Mouse (Mus musculus) intestine, embryonic 16.5 days (tissue): ENCODE measurements at regions not wholly inside any gene's neighbourhood (a gene's known extent, or its start where the extent isn't known, plus 50 kb on each side); places are given as distances from the start of the nearest gene placed in this dataset.

Experiments
- ATAC-seq: fragments of 200-750 bp; cut with Nextera tagmentation; 2 replicates; pipeline ENCODE4 v1.8.0; 2017; ENCODE audit warnings: moderate TSS enrichment, moderate library complexity
- H3K27ac ChIP-seq: fragments of 300-500 bp; sonication (generic); 2 replicates; pipeline ENCODE4 v1.5.1; 2014; ENCODE audit warnings: mild to moderate bottlenecking, low read length
- H3K27me3 ChIP-seq: fragments of 300-500 bp; sonication (generic); replicated peaks from 2 replicates; pipeline ENCODE4 v1.6.1; 2014; ENCODE audit warnings: low read length, control low read depth, mixed read lengths; ENCODE audit not compliant: control insufficient read depth, insufficient read depth
- H3K36me3 ChIP-seq: fragments of 300-500 bp; sonication (generic); 2 replicates; pipeline ENCODE4 v1.6.1; 2014; ENCODE audit warnings: low read length, control low read depth; ENCODE audit not compliant: control insufficient read depth, insufficient read depth
- H3K4me1 ChIP-seq: fragments of 300-500 bp; sonication (generic); 2 replicates; pipeline ENCODE4 v1.6.1; 2014; ENCODE audit warnings: low read length, control low read depth, mixed read lengths; ENCODE audit not compliant: control insufficient read depth, insufficient read depth
- H3K4me2 ChIP-seq: fragments of 300-500 bp; sonication (generic); 2 replicates; pipeline ENCODE4 v1.6.1; 2014; ENCODE audit warnings: low read depth, low read length, control low read depth
- H3K4me3 ChIP-seq: fragments of 300-500 bp; sonication (generic); 2 replicates; pipeline ENCODE4 v1.5.1; 2014; ENCODE audit warnings: mild to moderate bottlenecking, low read length
- H3K9ac ChIP-seq: fragments of 300-500 bp; sonication (generic); 2 replicates; pipeline ENCODE4 v1.6.1; 2014; ENCODE audit warnings: low read depth, low read length
- H3K9me3 ChIP-seq: fragments of 300-500 bp; sonication (generic); 2 replicates; pipeline ENCODE4 v1.6.1; 2016; ENCODE audit warnings: low read length, control low read depth; ENCODE audit not compliant: control insufficient read depth
- WGBS: fragments of 180-500 bp; shearing (Covaris S2); extraction: QIAGEN DNeasy Blood & Tissue Kit; methylation state at CpG from one replicate; pipeline ENCODE4 v1.1.7; 2014; 5-methylcytosine and 5-hydroxymethylcytosine counted together

DNA sequence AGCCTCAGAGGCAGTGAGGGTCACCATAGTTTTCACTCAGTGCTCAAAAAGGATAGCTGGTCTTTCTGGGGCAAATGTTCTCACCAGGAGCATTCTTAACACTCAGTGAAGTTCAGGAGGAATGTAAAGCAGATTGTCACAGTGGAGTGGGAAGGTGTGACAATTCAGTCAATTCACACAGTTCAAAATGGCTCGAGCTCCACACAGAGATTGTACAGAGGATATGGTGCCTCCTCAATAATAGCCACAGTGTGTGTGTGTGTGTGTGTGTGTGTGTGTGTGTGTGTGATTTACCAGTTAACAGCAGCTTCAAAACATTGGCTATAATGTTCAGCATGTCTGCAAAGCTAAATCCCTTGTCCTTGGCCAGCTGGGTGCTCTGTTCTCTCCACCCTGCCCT, 279.3 kb upstream of the Gm12728 start:
- no peak overlapping the region for H3K9ac ChIP-seq
- 86% methylated on average over 1 of the region's 1 CpGs for WGBS
- no peaks in the 10 kb centered on the region for H3K4me1 ChIP-seq
- no peak for ATAC-seq
- H3K27ac ChIP-seq: no peak overlapping the region
- H3K4me2 ChIP-seq: no peak overlapping the region
- H3K27me3 ChIP-seq: no peaks in the 10 kb centered on the region
- H3K9me3 ChIP-seq: no peaks in the 10 kb centered on the region
- no peaks in the 10 kb centered on the region for H3K36me3 ChIP-seq
- H3K4me3 ChIP-seq: no peak overlapping the region

DNA sequence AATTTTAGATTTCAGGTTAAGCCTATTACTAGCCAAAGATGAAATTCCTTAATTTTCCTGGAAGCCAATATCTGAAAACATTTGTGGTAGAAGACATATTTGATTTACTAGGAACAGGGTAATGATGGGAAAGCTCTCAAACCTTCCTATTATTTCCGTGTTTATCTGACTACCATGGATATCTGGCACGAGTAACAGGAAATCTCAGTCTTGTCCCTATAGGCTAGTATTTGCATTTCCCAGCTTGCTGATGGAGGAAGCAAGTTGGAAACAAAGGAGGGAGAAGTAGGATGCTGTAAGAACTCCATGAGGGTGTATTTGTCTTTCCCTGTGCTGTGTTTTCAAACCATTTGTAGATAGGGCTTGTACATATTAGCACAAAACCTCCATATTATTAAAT, 264.5 kb upstream of the Gm12728 start:
- no peak overlapping the region for H3K4me2 ChIP-seq
- no peak for ATAC-seq
- H3K9ac ChIP-seq: no peak overlapping the region
- H3K4me3 ChIP-seq: no peak overlapping the region
- WGBS: 49% methylated on average over 2 of the region's 2 CpGs
- no peaks in the 10 kb centered on the region for H3K4me1 ChIP-seq
- H3K36me3 ChIP-seq: no peaks in the 10 kb centered on the region
- H3K27me3 ChIP-seq: no peaks in the 10 kb centered on the region
- no peaks in the 10 kb centered on the region for H3K9me3 ChIP-seq
- no peak overlapping the region for H3K27ac ChIP-seq

DNA sequence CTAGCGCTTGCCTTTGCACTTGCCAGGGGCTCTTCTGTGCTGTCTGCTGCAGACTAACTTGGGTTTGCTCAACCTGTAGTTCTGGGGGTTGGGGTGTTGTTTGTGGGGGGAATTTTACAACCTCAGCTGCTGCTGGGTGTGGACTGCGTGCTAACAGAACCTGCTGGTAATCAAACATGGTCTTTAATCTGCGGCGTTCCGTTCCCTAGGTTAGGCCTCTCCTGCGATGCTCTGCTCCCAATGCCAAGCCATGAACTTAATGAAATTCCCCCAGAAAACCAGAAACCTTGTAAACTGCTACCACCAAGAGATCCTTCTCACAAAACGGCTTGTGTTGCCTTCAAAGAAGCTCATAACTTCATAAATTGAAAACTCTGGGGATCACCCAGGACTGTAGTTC, 262.9 kb upstream of the Gm12728 start:
- 61% methylated on average over 7 of the region's 7 CpGs for WGBS

DNA sequence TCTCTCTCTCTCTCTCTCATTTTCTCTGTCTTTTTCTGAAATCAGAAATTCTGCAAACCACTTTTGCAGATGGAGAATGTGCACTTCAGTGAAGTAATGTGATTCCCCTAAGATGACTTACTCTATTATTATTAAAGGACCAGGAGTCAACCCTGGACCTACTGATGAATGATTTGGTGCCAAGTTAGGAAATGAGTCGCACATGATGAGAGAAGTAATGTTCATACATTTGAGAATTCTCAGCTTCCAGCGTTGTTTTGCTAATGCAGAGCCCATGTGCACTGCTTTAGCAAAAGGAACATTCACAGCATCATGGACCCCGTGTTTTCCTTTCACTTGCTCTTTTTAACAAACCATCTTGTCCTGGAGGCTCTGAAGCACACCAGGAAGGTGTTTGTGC, 262.4 kb upstream of the Gm12728 start:
- Histone ChIP-seq H3K9me3 (no peaks in the 10 kb centered on the region), H3K27ac (no peak overlapping the region), H3K9ac (no peak overlapping the region), H3K27me3 (no peaks in the 10 kb centered on the region), H3K36me3 (no peaks in the 10 kb centered on the region), H3K4me3 (no peak overlapping the region), H3K4me2 (no peak overlapping the region), H3K4me1 (no peaks in the 10 kb centered on the region)
- ATAC-seq: no peak
- WGBS: 88% methylated on average over 3 of the region's 3 CpGs

More for the DNA sequence above, 262.9 kb upstream of the Gm12728 start:
- no peak overlapping the region for H3K27ac ChIP-seq
- no peaks in the 10 kb centered on the region for H3K9me3 ChIP-seq
- ATAC-seq: no peak
- H3K4me3 ChIP-seq: no peak overlapping the region
- H3K9ac ChIP-seq: no peak overlapping the region
- no peak overlapping the region for H3K4me2 ChIP-seq
- H3K4me1 ChIP-seq: no peaks in the 10 kb centered on the region
- H3K36me3 ChIP-seq: no peaks in the 10 kb centered on the region
- H3K27me3 ChIP-seq: no peaks in the 10 kb centered on the region

DNA sequence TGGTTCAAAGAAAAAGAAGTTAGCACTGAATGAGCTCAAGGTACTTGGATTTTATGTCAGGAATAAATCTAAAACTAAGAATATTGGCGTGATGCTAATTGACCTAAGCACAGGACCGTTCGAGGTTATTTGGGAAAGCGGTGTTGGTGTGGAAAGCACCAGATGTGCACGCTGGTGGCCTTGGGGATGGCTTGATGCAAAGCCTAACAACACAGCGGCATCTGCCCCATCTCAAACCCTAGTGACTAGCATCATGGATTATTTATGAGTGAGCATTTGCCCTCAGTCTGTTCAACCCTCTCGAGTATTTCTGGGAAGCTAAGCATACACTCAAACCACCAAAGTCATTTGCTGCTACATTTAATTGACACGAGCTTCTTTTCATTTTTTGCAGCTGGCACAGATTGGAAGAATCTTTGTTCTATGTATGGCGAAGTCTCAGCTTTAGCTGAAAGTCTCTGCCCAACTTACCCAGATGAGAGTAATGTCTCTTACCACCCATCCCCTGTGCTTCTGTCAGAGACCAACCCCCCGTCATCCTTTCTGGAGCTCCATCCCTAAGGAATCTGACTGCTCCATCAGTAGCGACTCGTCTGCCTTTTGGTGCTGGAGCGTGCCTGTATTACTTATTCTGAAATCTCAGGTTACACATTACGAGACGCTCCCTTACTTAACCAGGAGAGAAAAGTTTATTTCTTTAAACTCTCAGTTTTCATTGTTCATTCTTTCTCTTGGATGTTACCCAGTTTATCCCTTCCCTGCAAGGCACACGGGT, 257.8 kb upstream of the Gm12728 start:
- H3K36me3 ChIP-seq: no peaks in the 10 kb centered on the region
- 67% methylated on average over 16 of the region's 16 CpGs for WGBS
- no peak overlapping the region for H3K27ac ChIP-seq
- ATAC-seq: no peak
- H3K9ac ChIP-seq: no peak overlapping the region
- no peak overlapping the region for H3K4me2 ChIP-seq
- H3K9me3 ChIP-seq: no peaks in the 10 kb centered on the region
- H3K4me1 ChIP-seq: no peaks in the 10 kb centered on the region
- H3K4me3 ChIP-seq: no peak overlapping the region
- no peaks in the 10 kb centered on the region for H3K27me3 ChIP-seq

DNA sequence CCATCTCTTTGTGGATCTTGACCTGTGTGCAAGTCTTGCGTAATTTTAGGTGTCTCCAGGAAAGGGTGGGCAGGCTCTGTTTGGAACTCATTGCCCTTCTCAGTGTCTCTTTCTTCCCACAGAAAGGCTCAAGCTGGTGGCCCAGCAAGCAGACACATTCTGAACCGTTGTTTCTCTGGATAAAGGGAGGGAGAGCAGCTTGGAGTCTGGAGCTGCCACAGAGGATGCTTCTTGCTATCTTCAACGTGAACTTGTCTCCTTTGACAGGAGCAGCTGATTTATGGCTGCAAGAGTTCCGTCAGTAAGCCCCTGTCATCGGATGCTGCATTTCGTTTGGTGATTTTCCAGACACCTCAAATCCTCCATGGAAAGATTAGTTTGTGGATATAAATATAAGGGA, 254.2 kb upstream of the Gm12728 start:
- ATAC-seq: no peak
- H3K36me3 ChIP-seq: no peaks in the 10 kb centered on the region
- no peaks in the 10 kb centered on the region for H3K27me3 ChIP-seq
- no peak overlapping the region for H3K27ac ChIP-seq
- 41% methylated on average over 6 of the region's 6 CpGs for WGBS
- H3K9ac ChIP-seq: no peak overlapping the region
- no peak overlapping the region for H3K4me2 ChIP-seq
- H3K4me1 ChIP-seq: no peaks in the 10 kb centered on the region
- no peak overlapping the region for H3K4me3 ChIP-seq
- no peaks in the 10 kb centered on the region for H3K9me3 ChIP-seq

DNA sequence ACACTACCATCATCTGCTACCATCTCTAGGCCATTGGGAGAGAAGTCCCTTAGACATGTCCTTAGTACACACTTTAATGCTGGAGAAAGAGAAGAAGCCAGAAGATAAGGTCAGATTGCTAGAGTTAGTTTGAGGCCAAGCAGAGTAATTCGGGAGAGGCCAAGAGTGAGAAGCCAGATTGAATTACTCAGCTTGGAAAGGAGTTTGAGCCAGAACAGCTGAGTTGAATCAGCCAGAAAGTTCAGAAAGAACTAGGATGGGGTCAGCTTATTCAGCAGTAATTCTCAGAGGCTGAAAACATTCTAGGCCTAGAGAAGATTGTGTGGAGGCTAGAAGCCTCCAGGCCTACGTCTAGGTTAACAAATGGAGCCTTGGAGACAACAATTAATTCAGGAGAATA, 244.2 kb upstream of the Gm12728 start:
- Histone ChIP-seq H3K4me1 (no peaks in the 10 kb centered on the region), H3K4me2 (no peak overlapping the region), H3K36me3 (no peaks in the 10 kb centered on the region), H3K9me3 (no peaks in the 10 kb centered on the region), H3K4me3 (no peak overlapping the region), H3K27me3 (no peaks in the 10 kb centered on the region), H3K27ac (no peak overlapping the region), H3K9ac (no peak overlapping the region)
- WGBS: 73% methylated on average over 2 of the region's 2 CpGs
- no peak for ATAC-seq

DNA sequence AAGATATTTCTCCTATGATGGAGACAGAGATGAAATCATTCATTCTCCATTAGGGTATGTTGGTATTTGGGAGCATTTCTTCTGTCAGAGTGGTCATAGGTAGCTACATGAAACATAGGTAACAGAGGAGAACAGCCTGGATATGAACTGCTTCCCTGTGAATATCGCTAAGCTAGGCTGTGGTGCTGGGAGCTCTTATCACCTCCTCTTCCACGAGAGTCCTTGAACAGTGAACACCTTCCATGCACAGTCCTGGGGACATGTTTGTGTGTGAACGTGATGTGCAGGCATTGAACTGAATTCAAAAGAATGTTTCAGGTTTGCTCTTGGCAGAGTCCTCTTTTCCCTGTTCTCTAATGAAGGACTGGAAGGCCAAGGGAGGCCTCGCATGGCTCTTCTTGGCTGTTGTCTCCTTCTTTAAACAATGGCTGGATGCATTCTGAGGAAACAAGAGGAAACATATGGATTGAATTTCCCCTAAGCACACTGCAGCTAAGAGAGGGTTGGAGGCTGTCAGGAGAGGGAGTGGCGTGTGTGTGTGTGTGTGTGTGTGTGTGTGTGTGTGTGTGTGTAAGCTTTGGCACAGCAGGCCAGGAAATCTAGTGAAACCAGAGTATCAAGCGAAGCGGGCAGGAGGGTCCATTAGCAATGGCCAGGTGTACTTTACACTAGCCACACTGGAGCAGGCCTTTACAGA, 239.8 kb upstream of the Gm12728 start:
- Histone ChIP-seq H3K9ac (no peak overlapping the region), H3K9me3 (no peaks in the 10 kb centered on the region), H3K4me1 (no peaks in the 10 kb centered on the region), H3K4me2 (no peak overlapping the region), H3K4me3 (no peak overlapping the region), H3K36me3 (no peaks in the 10 kb centered on the region), H3K27ac (no peak overlapping the region), H3K27me3 (no peaks in the 10 kb centered on the region)
- WGBS: 71% methylated on average over 7 of the region's 7 CpGs
- ATAC-seq: no peak

DNA sequence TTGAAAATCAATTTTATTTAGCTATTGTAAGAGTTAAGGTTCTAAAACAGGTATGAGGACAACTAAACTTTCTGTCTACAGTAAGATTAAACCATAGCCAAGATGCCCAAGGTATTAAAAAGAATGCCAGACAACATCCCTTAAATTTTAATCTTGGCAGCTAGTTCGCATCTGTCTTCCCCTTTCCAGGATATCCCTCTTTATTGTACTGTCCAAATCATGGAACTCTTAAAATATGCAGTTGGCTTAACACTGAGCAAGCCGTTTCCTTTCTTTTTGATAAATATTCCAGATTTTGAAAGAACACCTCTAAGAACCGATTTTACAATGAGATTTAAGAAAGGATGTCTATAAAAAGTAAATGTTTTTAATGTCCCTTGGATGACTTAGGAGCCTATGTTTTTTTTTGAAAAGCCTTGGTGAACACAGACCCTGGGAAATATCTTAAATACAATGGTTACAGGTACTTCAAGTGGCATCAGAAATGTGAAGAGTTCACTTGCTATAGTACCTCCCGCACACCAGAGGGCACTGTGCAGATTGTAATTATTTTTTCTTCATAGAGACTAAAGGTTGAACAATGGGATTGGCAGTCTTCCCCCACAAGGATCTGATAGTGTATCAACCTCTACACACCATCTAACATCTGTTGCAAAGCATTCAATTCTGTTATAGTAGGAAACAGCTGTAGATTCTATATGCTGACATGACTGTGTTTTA, 237.5 kb upstream of the Gm12728 start:
- Histone ChIP-seq H3K4me2 (no peak overlapping the region), H3K9ac (no peak overlapping the region), H3K9me3 (no peaks in the 10 kb centered on the region), H3K4me3 (no peak overlapping the region), H3K27ac (no peak overlapping the region), H3K27me3 (no peaks in the 10 kb centered on the region), H3K36me3 (no peaks in the 10 kb centered on the region), H3K4me1 (no peaks in the 10 kb centered on the region)
- no peak for ATAC-seq
- WGBS: 82% methylated on average over 4 of the region's 4 CpGs
